Mouse (Mus musculus): ENCODE measurements around the gene Mettl26.

DNA sequence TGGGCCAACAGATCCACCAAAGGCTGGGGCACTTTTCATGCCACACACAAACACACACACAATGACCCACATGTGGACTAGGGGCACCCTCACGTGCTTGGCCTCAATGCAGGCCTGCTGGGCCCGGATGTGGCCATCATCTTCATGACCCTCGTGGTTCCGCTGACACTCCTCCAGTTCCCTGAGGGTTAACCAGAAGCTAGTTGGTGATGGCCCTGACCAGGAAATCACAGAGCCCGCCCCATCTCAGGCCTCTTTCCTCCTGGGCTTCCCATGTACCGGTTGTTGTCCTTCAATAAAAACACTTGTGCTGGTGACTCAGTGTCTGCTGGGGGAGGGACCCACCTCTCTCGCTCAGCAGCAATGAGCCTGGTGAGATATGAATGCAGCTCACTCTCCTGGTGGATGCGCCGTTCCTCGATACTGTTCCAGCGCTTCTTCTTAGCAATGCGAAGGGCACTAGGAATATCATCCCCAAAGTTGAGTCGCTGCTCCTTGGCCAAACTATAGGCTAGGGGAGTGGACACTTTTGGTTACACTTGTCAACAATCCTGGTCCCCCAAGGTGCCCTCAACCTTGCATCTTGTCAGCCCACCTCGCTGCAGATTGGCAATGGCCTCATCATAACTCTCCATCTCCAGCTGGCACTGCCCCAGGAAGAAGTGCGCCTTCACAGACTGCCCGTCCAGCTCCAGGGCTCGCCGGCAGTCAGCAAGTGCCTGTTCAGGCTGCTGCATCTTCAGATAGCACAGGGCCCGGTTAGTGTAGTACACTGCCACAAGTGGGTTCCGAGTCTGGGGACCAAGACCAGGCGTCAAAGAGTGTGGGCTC lies 43.2 kb upstream of the Mettl26 start:
- TF ChIP-seq EP300 (IDR thresholded peaks at IDR 0.05; ENCODE audit: insufficient read depth, low read depth, low read length) (no peak), CTCF (IDR thresholded peaks at IDR 0.05) (no peak), POLR2A (IDR thresholded peaks at IDR 0.05; ENCODE audit: insufficient read depth, low read depth, low read length) (0 out of 2 replicates have a peak, but pooled peaks have one; percentile 10)

Data from heart, adult 2 months (tissue).